Mouse (Mus musculus) bone marrow macrophage, adult 2 months (primary cell): ENCODE results near the gene Fars2. TPM values are rescaled to one million over a fixed set of nuclear protein-coding genes. Genes with fewer than 3 reads are reported as not detected.

Experiments used
- H3K27ac ChIP-seq: 2 replicates; pipeline ENCODE4 v1.5.1; 2012; ENCODE audit warnings: low read depth, low read length; ENCODE audit not compliant: insufficient read depth
- H3K4me1 ChIP-seq: 2 replicates; pipeline ENCODE4 v1.6.1; 2012; ENCODE audit warnings: low read length; ENCODE audit not compliant: control insufficient read depth, insufficient read depth
- H3K4me3 ChIP-seq: 2 replicates; pipeline ENCODE4 v1.5.1; 2012; ENCODE audit warnings: mild to moderate bottlenecking, low read length, moderate library complexity; ENCODE audit not compliant: insufficient read depth
- CTCF ChIP-seq: IDR thresholded peaks from 2 replicates; pipeline ENCODE4 v1.5.1; 2012; ENCODE audit warnings: low read depth, mild to moderate bottlenecking, low read length, moderate library complexity
- POLR2A ChIP-seq: IDR thresholded peaks from 2 replicates; pipeline ENCODE4 v1.6.1; 2012; ENCODE audit warnings: mild to moderate bottlenecking, low read depth, low read length, borderline replicate concordance
- polyA plus RNA-seq: library from polyadenylated mRNA; stranded (reverse); fragments of >200 nt; gene quantifications from 2 replicates; pipeline ENCODE4 v1.2.4, GENCODE M21; 2012; ENCODE audit not compliant: missing spikeins, insufficient read depth, insufficient read length

Fars2 gene
- polyA plus RNA-seq, 1 experiment, result 28.6 TPM

- H3K27ac ChIP-seq, result no peak overlapping the region
- no peak overlapping the region for H3K4me3 ChIP-seq
- no peak for TF ChIP-seq POLR2A
- TF ChIP-seq CTCF, result no peak
- H3K4me1 ChIP-seq, result no peaks in the 10 kb centered on the region
These were observed 144.1 kb downstream of the Fars2 start for GRCm38 (mm10) chr13:36261299-36261698.

- no peak overlapping the region for H3K4me3 ChIP-seq
- H3K4me1 ChIP-seq, result no peaks in the 10 kb centered on the region
- no peak overlapping the region for H3K27ac ChIP-seq
- TF ChIP-seq POLR2A (no peak), CTCF (no peak)
These were observed 146.3 kb downstream of the Fars2 start for GRCm38 (mm10) chr13:36263240-36264095.

DNA sequence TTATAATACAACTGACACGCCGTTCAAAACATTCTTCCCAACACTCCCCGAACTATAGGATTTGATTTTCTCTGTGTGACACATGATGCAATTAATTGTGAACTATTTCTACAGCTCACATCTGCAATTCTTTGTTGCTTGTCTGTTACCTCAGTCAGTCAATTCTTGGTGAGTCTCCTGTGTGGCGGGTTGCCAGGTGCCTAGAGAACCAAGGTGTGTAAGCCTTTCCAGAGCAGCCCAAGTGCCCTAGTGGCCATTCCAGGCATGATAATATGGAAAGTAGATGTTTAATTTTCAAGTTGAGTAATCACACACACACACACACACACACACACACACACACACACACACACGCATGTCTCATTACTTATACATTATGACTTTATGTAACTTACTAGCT lies 147.2 kb downstream of the Fars2 start:
- H3K27ac ChIP-seq, result no peak overlapping the region

GRCm38 (mm10) chr13:36265342-36265744 lies 148.1 kb downstream of the Fars2 start:
- no peak for TF ChIP-seq CTCF
- no peak for TF ChIP-seq POLR2A
- Histone ChIP-seq H3K4me1 (no peaks in the 10 kb centered on the region), H3K4me3 (no peak overlapping the region), H3K27ac (no peak overlapping the region)

More for the DNA sequence above, 147.2 kb downstream of the Fars2 start:
- Histone ChIP-seq H3K4me1 (no peaks in the 10 kb centered on the region), H3K4me3 (no peak overlapping the region)
- TF ChIP-seq CTCF, result no peak
- no peak for TF ChIP-seq POLR2A

GRCm38 (mm10) chr13:36267399-36267798 lies 150.2 kb downstream of the Fars2 start:
- Histone ChIP-seq H3K4me1 (no peaks in the 10 kb centered on the region), H3K4me3 (no peak overlapping the region), H3K27ac (no peak overlapping the region)
- TF ChIP-seq POLR2A (no peak), CTCF (no peak)

GRCm38 (mm10) chr13:36270867-36271266 lies 153.7 kb downstream of the Fars2 start:
- Histone ChIP-seq H3K4me1 (0 out of 2 replicates have a peak, but pooled peaks cover 2% of the 10 kb centered on the region), H3K4me3 (no peak overlapping the region), H3K27ac (no peak overlapping the region)
- no peak for TF ChIP-seq POLR2A
- no peak for TF ChIP-seq CTCF

DNA sequence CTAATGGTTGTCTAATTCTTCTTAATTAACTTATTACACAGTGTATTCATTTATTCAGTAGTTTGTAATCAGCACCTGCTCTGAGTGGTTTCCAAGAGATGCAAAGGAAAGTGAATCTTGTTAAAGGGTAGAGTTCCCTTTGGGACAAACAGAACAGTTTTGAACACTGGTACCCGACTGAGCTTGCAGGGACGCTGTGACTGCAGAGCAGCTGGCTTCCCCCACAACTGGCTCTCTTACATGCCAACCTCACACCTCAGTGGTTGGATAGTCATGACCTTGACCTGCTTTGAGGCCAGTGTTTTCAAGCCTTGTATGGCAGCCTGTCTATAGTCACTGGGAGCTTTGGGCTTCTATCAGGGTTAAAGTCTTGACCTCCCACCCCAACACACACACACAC lies 156.3 kb downstream of the Fars2 start:
- H3K4me3 ChIP-seq, result no peak overlapping the region
- H3K4me1 ChIP-seq, result 0 out of 2 replicates have a peak, but pooled peaks cover 2% of the 10 kb centered on the region
- no peak overlapping the region for H3K27ac ChIP-seq
- TF ChIP-seq CTCF (no peak), POLR2A (no peak)

DNA sequence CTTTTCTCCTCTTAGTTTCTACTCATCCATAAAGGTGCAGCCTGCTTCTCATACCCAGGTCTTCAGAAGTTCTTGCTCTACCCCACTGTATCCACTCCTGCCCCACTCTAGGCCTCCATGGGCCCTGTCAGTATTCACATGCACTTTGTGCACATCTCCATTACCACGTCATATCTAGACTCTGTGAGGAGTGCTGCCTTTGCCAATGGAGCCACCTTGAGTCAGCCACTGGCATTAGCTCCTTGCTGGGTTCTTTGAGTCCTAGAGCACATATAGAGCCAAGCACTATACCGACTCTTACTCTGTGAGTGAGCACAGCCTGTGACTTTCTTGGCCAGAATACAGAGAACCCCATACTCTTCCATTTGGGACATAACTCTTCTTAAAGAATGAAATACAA lies 159.0 kb downstream of the Fars2 start:
- Histone ChIP-seq H3K4me3 (no peak overlapping the region), H3K4me1 (0 out of 2 replicates have a peak, but pooled peaks cover 2% of the 10 kb centered on the region)
- TF ChIP-seq POLR2A (no peak), CTCF (no peak)

DNA sequence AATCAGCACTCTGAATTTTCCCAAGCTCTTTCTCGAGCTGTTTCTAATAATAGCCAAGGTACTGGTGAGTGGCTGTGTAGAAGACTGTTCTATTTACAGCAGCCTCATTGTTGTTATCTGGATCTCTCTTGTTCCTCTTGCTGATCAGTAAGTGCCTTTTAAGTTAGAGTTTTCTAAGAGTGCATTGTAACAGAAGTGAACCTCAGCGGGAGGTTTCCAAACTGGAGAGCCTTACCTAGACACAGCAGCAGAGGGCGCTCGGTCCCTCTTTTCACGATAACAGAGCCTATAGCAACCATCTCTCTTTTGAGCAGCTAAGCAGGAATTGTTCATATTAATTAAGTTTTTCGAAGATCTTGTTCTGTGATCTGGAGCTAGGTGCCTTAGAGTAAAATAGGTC lies 164.8 kb downstream of the Fars2 start:
- no peaks in the 10 kb centered on the region for H3K4me1 ChIP-seq
- H3K4me3 ChIP-seq, result no peak overlapping the region
- TF ChIP-seq CTCF, result peak; percentile 81
- TF ChIP-seq POLR2A, result no peak
- H3K27ac ChIP-seq, result no peak overlapping the region

More for the DNA sequence above, 159.0 kb downstream of the Fars2 start:
- H3K27ac ChIP-seq, result no peak overlapping the region

DNA sequence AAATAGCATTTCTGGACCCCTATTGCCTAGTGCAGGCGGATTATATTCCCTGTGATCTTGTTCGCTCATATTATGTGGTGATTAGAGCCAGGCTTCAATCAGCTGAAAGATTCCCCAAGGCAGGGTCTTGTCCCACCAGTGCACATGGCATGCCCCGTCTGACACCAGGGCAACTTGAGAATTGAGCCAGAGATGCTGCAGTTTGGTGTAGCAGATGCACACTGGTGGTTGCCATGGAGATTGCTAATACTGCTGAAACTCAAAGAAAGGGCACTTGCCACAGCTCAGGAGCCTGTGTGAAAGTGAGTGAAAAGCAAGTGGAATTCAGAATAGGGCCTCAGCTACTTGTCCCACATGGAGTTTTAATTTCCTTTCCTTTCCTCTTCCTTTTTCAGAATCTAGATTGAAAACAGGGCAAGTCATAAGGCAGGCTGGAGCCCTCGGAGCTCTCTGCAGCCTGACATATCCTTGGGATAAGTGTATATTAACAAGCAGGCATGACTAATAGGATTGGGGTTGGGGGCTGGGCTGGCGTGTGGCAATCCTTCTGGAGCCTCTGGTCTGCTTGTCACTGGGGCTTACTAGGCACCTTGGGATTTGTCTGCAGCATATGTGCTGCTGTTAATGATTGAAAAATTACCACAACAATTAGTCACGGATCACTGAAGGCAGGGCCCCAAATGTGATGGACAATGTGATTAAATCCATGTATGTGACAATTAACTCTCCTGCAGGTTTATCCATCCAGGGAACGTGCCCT lies 165.8 kb downstream of the Fars2 start:
- no peak overlapping the region for H3K4me3 ChIP-seq
- no peak for TF ChIP-seq POLR2A
- TF ChIP-seq CTCF, result no peak
- no peak overlapping the region for H3K27ac ChIP-seq
- H3K4me1 ChIP-seq, result no peaks in the 10 kb centered on the region
